Mouse (Mus musculus): ENCODE data around the gene 5730480H06Rik. TPM values are rescaled to one million over a fixed set of nuclear protein-coding genes. Genes with fewer than 3 reads are reported as not detected.

Gene 5730480H06Rik
- polyA plus RNA-seq, 1 experiment: 21.1 TPM

DNA sequence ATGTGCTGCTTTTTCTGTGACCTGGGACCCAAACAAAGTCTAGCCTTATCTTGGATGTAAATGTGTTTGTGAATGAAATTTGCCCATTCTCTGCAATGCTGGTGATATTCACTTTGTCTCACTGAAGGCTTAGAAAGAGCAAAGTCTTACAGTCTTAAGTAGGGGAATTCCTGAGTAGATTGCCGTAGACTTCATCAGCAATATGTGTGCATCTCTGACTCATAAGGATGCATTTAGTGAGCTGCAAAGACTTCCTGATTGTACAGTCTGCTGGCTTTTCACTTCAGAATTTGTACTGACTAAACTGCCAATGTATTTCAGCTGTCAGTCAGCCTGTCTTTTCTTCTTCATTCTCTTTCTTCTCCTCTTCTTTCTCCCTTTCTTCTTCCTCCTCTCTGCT lies 94.2 kb downstream of the 5730480H06Rik start:
- DNase-seq (ENCODE audit: low spot score): no peak

- DNase-seq (ENCODE audit: low spot score): no peak
Observed at GRCm38 (mm10) chr5:48430459-48430858, 102.7 kb downstream of the 5730480H06Rik start.

DNA sequence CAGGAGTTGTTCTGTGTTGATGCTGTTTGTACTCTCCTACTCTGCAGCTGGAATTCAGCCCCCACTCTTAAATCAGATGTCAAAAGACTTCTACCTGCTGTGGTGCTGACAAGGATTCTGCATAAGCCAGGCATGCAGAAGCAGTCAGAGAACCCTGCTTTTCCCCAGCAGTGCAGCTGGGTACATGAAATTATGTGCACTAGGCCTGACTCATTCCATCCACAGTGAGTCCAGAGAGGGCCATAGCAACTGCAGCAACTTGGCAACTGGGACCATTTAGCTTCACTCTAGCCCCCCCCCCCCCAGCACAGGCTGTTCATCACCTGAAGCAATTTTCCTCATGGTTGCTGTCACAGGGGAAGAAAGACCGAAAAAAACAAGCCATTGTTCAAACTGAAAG lies 121.1 kb downstream of the 5730480H06Rik start:
- DNase-seq (ENCODE audit: low spot score): no peak

- DNase-seq (ENCODE audit: low spot score): no peak
Observed at GRCm38 (mm10) chr5:48460221-48460620, 132.5 kb downstream of the 5730480H06Rik start.

All from urinary bladder, adult 2 months (tissue).